Mouse (Mus musculus) midbrain, postnatal 0 days (tissue): ENCODE measurements around the gene Hist2h3b. TPM values are rescaled to one million over a fixed set of nuclear protein-coding genes. Genes with fewer than 3 reads are reported as not detected.
A peak's percentile ranks its signal among the peaks of the same experiment; 100 is the strongest.
"Not testable (repeated sequence)": the region's sequence is repeated elsewhere in the genome, so short reads cannot be mapped to it uniquely, and the experiment has no call there.

ENCODE experiments used
- ATAC-seq: fragments of 200-750 bp; cut with Nextera tagmentation; 2 replicates; pipeline ENCODE4 v1.8.0; 2017; ENCODE audit warnings: moderate number of reproducible peaks, mild to moderate bottlenecking, moderate TSS enrichment, moderate library complexity; ENCODE audit not compliant: low FRiP score
- DNase-seq: peaks from one replicate; pipeline ENCODE4 v3.0.0-alpha.2; 2015; ENCODE audit warnings: low spot score
- H3K27ac ChIP-seq: fragments of 300-500 bp; sonication (generic); 2 replicates; pipeline ENCODE4 v1.5.1; 2014; ENCODE audit warnings: low read depth, mild to moderate bottlenecking, low read length, mixed read lengths
- H3K27me3 ChIP-seq: fragments of 300-500 bp; sonication (generic); 2 replicates; pipeline ENCODE4 v1.6.1; 2014; ENCODE audit warnings: low read length, control low read depth, mixed read lengths; ENCODE audit not compliant: insufficient read depth
- H3K36me3 ChIP-seq: fragments of 300-500 bp; sonication (generic); 2 replicates; pipeline ENCODE4 v1.6.1; 2014; ENCODE audit warnings: low read length, control low read depth, mixed read lengths; ENCODE audit not compliant: insufficient read depth
- H3K4me1 ChIP-seq: fragments of 300-500 bp; sonication (generic); 2 replicates; pipeline ENCODE4 v1.6.1; 2014; ENCODE audit warnings: mild to moderate bottlenecking, control low read depth, antibody characterized with exemption, low read length, mixed read lengths; ENCODE audit not compliant: insufficient read depth
- H3K4me2 ChIP-seq: fragments of 300-500 bp; sonication (generic); 2 replicates; pipeline ENCODE4 v1.6.1; 2014; ENCODE audit warnings: low read depth, mild to moderate bottlenecking, low read length, mixed read lengths; ENCODE audit not compliant: poor library complexity, severe bottlenecking
- H3K4me3 ChIP-seq: fragments of 300-500 bp; sonication (generic); 2 replicates; pipeline ENCODE4 v1.5.1; 2014; ENCODE audit warnings: low read depth, mild to moderate bottlenecking, low read length, moderate library complexity
- H3K9ac ChIP-seq: fragments of 300-500 bp; sonication (generic); replicated peaks from 2 replicates; pipeline ENCODE4 v1.6.1; 2014; ENCODE audit warnings: mild to moderate bottlenecking, low read length, moderate library complexity, mixed read lengths; ENCODE audit not compliant: poor library complexity, severe bottlenecking
- H3K9me3 ChIP-seq: fragments of 300-500 bp; sonication (generic); 2 replicates; pipeline ENCODE4 v1.6.1; 2016; ENCODE audit warnings: low read length, control low read depth
- CTCF ChIP-seq: IDR thresholded peaks from 2 replicates; pipeline ENCODE4 v1.5.1; 2016; ENCODE audit warnings: antibody characterized with exemption, mild to moderate bottlenecking
- WGBS: fragments of 180-500 bp; shearing (Covaris S2); extraction: QIAGEN DNeasy Blood & Tissue Kit; methylation state at CpG from one replicate; pipeline ENCODE4 v1.1.7; 2014; 5-methylcytosine and 5-hydroxymethylcytosine counted together
- polyA plus RNA-seq: library from polyadenylated mRNA; unstranded; fragments of >200 nt; fragmentation: Nextera tagmentation; extraction: Ambion mirVana; gene quantifications from 2 replicates; pipeline ENCODE4 v1.2.1, GENCODE M21; 2015
- total RNA-seq: library from RNA; depleted of rRNA; stranded (reverse); fragments of >200 nt; gene quantifications from 2 replicates; pipeline ENCODE4 v1.2.3, GENCODE M21; 2014

Hist2h3b gene
- total and polyA plus RNA-seq, 2 experiments from 2014 or later = 8.3 to 1,135 TPM

DNA sequence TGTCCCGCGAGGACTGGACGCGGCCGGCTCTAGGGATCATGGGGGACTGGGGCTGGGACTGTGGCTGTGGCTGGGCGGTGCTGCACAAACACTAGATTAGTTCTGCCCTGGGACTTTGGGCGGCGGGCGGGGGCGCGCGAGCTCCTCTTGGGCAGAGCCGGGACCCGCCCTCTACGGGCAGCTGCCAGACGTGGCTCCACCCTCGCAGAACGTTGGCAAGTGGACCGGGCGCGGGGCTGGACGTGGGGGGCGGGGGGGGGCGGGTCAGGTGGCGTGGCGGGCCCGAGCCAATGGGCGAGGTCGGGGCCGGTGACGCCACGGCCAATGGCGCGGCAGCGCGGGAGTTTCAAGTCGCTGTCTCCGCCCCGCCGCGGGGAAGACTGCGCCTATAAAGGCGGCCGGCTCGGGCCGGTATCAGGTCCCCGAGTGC is 22.0 kb upstream of the Hist2h3b start, which contains the start of gene Hist2h3c1:
TSS of gene Hist2h3c1 (plus strand) at position 259 of the 430 bp plus-strand sequence.
- peak; percentile 90 for ATAC-seq
- peak within 1 kb of the TSS; percentile 25; the same call in 1 of the 2 replicates for H3K4me3 ChIP-seq

DNA sequence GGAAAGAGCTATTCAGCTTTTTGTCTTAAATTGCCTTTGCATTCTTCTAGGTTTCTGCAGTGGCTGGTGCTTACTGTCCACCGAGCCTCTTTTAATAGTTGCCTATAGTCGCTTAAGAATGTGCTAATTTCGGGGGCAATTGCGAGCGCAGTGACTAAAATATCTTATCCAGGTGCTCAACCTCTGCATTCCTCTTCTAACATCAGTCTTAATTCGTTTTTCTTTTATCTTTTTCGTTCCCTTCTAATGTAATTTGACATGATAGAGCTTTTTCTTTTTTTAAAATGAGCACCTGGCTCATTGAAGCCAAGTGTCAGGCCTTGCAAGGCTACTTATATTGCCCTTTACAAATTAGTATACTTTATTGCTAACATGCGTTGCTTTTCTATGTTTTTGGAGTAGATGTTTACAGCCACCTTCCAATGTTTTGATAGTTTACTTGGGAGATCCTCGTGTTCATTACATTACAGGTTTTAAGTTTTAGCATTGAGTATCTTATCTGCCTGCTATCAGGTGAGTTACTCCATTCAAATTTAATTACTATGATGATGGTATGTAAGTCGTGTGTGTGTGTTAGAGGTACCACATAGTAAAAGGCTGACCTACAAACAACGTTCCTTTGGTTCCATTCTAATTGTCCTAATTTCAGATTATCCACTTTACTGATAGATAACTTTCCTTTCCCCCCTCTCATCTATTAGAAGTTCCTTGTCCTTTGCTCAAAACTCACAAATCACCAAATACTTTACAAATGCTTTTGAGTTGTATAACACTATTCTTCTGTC is 20.9 kb upstream of the Hist2h3b start:
- H3K9me3 ChIP-seq = no peaks in the 10 kb centered on the region
- H3K9ac ChIP-seq = no peak overlapping the region
- DNase-seq = no peak
- H3K4me3 ChIP-seq = peak overlapping the region; percentile 25; the same call in 1 of the 2 replicates
- H3K27ac ChIP-seq = no peak overlapping the region
- TF ChIP-seq CTCF = no peak
- H3K4me1 ChIP-seq = 0 out of 2 replicates have a peak, but pooled peaks cover 7% of the 10 kb centered on the region
- no peaks in the 10 kb centered on the region for H3K27me3 ChIP-seq
- ATAC-seq = no peak
- peak overlapping the region; percentile 38 for H3K4me2 ChIP-seq
- H3K36me3 ChIP-seq = no peaks in the 10 kb centered on the region
- WGBS = 7% methylated on average over 11 of the region's 11 CpGs

More for the DNA sequence above, 22.0 kb upstream of the Hist2h3b start, which contains the start of gene Hist2h3c1:
- H3K27ac ChIP-seq, DNase-seq, H3K4me1 ChIP-seq, H3K36me3 ChIP-seq, H3K9ac ChIP-seq, H3K9me3 ChIP-seq, H3K27me3 ChIP-seq: not testable (repeated sequence)
- H3K4me2 ChIP-seq = peak within 1 kb of the TSS; percentile 38
- WGBS = no CpG with 5 or more reads among the region's 47 CpGs

DNA sequence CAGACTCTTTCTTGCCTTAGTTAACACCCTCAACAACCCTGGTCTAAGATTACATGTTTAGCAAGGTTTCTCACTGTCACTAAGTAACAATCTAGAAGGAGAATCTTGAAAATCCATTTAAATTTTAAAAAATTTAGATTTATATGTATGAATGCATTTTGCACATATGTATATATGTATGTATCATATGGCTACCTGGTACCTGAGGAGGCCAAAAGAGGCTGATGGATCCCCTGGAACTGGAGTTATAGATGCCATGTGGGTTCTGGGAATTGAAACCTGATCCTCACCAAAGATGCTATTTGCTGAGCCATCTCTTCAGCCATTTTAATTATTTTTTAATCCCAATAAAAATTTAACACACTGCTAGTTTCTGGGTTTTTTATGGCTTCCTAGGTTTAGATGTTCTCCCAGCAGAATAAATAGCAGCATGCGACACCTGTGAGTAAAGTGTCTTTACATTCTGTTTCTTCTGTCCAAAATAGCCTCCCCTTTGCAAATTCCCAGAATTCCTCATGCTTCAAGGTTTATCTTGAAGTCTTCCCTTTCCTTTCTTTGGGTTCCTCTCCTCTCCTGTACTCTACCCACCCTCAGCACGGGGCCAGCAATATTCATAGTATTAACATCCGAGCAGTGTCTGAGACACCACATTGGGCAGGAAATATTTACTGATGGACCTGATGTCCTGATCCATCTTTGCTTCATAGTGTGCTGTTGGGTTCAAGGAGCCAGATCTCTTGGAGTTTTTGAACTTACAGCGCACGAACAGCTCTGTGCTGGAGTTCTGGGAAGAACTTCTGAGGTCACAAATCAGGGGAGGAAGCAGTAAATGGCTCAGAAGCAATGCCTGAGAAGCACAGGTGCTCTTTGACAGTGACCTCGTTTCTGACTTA is 20.1 kb upstream of the Hist2h3b start:
- Histone ChIP-seq H3K27ac (no peak overlapping the region), H3K4me3 (no peak overlapping the region), H3K27me3 (no peaks in the 10 kb centered on the region), H3K9me3 (no peaks in the 10 kb centered on the region), H3K4me1 (0 out of 2 replicates have a peak, but pooled peaks cover 7% of the 10 kb centered on the region), H3K9ac (no peak overlapping the region), H3K36me3 (no peaks in the 10 kb centered on the region), H3K4me2 (no peak overlapping the region)
- no peak for TF ChIP-seq CTCF
- ATAC-seq (no peak), DNase-seq (no peak)
- 58% methylated on average over 6 of the region's 6 CpGs for WGBS

DNA sequence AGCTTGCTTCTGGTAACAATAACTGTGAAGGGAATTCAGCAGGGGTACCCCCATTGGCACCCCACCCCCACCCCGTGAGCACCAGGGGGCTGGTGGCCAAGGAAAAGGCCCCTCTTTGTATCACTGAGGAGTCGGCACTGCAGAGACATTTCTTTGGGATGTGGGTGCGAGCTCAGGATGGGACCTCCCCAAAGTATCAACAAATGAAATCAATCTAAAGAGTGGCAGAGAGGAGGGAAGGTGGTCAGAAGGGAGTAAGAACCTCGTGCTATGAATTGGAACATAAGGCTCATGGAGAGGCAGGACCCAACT is 19.5 kb upstream of the Hist2h3b start:
- WGBS = 56% methylated on average over 4 of the region's 4 CpGs
- no peak overlapping the region for H3K9ac ChIP-seq
- DNase-seq = no peak

DNA sequence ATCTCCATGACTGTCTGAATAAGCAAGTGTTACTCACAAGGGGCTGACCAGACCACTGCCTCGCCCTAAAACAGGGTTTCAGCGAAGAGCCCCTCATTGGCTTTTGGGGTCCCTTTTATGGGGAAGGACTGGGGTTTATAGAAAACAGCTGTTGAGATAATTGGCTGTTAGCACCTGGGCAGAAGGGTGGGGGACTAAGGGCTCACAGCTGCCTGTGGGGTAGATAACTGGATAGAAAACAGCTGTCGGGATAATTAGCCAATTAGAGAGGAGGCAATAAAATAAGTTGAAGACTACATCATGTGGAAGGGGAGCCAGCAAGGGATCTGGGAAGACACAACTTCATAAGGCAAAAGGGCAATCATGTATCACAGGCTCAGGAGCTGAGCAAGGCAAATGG is 17.6 kb upstream of the Hist2h3b start:
- no peaks in the 10 kb centered on the region for H3K9me3 ChIP-seq
- DNase-seq (no peak), ATAC-seq (no peak)
- no peak overlapping the region for H3K9ac ChIP-seq
- no peak overlapping the region for H3K27ac ChIP-seq
- TF ChIP-seq CTCF = no peak
- H3K4me1 ChIP-seq = no peaks in the 10 kb centered on the region
- H3K36me3 ChIP-seq = no peaks in the 10 kb centered on the region
- no peak overlapping the region for H3K4me3 ChIP-seq
- H3K27me3 ChIP-seq = no peaks in the 10 kb centered on the region
- H3K4me2 ChIP-seq = no peak overlapping the region
- 88% methylated on average over 3 of the region's 3 CpGs for WGBS

More for the DNA sequence above, 19.5 kb upstream of the Hist2h3b start:
- H3K27ac ChIP-seq = no peak overlapping the region
- no peak for TF ChIP-seq CTCF
- no peaks in the 10 kb centered on the region for H3K36me3 ChIP-seq
- ATAC-seq = no peak
- 0 out of 2 replicates have a peak, but pooled peaks cover 5% of the 10 kb centered on the region for H3K4me1 ChIP-seq
- H3K9me3 ChIP-seq = no peaks in the 10 kb centered on the region
- no peaks in the 10 kb centered on the region for H3K27me3 ChIP-seq
- no peak overlapping the region for H3K4me3 ChIP-seq
- no peak overlapping the region for H3K4me2 ChIP-seq

DNA sequence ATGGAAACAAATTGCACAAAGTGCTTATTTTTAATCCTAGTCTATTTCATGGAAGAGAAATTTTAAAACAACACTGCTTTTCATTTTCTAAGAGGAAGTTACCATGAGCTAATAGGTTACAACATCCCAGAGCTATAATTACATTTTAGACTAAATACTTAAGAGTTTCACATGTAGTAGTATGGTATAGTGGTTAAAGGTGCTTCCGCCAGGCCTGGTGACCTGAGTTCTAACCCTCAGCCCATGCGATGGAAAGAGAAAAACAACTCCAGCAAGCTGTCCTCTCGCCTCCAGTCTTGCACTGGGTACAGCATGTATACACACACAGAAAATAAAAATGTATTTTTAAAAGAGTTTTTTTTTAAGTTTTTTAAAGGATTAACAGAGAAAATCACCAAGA is 16.7 kb upstream of the Hist2h3b start:
- H3K4me3 ChIP-seq = no peak overlapping the region
- no peak overlapping the region for H3K9ac ChIP-seq
- H3K27me3 ChIP-seq = no peaks in the 10 kb centered on the region
- H3K27ac ChIP-seq = no peak overlapping the region
- no peaks in the 10 kb centered on the region for H3K36me3 ChIP-seq
- no peaks in the 10 kb centered on the region for H3K9me3 ChIP-seq
- no peak overlapping the region for H3K4me2 ChIP-seq
- no peak for DNase-seq
- no peak for ATAC-seq
- TF ChIP-seq CTCF = no peak
- no peaks in the 10 kb centered on the region for H3K4me1 ChIP-seq
- 92% methylated on average over 3 of the region's 3 CpGs for WGBS
